Comparison of ENCODE assay signal across 1 mouse cellular context in the genomic region with DNA sequence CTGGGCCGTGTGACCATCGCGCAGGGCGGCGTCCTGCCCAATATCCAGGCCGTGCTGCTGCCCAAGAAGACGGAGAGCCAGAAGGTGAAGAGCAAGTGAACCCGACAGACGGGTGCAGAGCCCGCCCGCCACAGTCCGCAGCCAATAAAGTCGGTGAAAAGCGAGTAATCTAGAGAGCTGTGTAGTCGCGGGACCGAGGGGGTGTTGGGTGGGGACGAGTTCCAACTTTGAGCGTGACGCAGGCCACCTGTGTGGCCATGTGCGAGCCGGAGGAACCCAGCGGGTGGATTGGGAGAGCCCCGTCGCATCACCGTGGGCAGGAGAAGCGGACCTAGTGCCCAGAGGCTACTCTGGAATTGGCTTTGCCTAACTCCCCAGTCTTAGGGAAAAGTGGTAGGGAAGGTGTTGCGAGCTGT.
A peak's percentile ranks its signal among the peaks of the same experiment; 100 is the strongest.
TF ChIP-seq lines count a peak whose summit lies in the region.

No protein-coding gene starts in this region.

TF ChIP-seq in CH12.LX, 34 proteins besides CTCF, POLR2A, EP300 and RAD21:
- TF ChIP-seq MAX (IDR thresholded peaks at IDR 0.05; ENCODE audit: low read length) (peak; percentile 63), ZNF384 (IDR thresholded peaks at IDR 0.05; ENCODE audit: low read depth, low read length) (no peak), MYC (IDR thresholded peaks at IDR 0.05; ENCODE audit: low read depth, low read length) (0 out of 2 replicates have a peak, but pooled peaks have one; percentile 32), MXI1 (IDR thresholded peaks at IDR 0.05; ENCODE audit: low read depth, low read length) (peak; percentile 24), ELF1 (IDR thresholded peaks at IDR 0.05; ENCODE audit: low read depth, low read length) (no peak), TCF12 (IDR thresholded peaks at IDR 0.05; ENCODE audit: low read depth, low read length) (0 out of 2 replicates have a peak, but pooled peaks have one; percentile 6)
